Mouse (Mus musculus): ENCODE results near the gene Iqce.

DNA sequence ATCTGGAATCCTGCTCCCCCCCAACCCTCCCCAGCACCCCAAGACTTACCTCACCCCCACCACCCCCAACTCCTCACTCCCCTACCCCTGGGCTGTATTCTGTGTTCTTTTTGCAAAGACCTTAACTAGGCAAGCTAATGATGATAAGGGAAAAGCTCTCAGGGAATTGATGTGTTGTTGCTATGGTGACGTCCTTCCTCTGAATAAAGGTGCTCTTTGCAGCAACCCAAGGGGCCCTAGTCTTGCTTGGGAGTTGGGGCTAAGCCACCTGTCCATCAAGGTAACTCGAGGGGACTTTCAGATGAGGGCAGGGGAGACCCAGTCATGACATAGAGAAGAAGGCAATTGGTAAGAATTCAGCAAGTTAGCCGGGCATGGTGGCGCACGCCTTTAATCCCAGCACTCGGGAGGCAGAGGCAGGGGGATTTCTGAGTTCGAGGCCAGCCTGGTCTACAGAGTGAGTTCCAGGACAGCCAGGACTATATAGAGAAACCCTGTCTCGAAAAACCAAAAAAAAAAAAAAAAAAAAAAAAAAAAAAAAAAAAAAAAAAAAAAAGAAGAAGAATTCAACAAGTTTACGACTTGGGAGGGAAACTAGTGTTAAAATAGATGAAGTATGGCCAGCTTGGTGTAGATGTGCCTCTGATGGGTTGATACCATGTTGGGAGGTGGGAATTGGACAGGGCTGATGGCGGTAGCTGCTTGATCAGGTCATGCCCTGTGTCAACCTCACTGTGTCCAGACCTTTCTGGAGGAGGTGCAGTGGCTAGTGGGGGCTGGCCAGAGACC lies 86.7 kb downstream of the Iqce start:
- TF ChIP-seq CTCF (conservative IDR thresholded peaks at IDR 0.05; ENCODE audit: low read length): no peak
- TF ChIP-seq POU5F1 (IDR thresholded peaks at IDR 0.05; ENCODE audit: borderline replicate concordance, low read length): no peak

Measured in E14TG2a.4 (cell line).